Mouse (Mus musculus): ENCODE data around the gene Mndal. TPM values are rescaled to one million over a fixed set of nuclear protein-coding genes. Genes with fewer than 3 reads are reported as not detected.
"Not testable (repeated sequence)": the region's sequence is repeated elsewhere in the genome, so short reads cannot be mapped to it uniquely, and the experiment has no call there.

The Mndal gene
- polyA plus RNA-seq, 1 experiment from 2014 or later = 1.1 TPM

DNA sequence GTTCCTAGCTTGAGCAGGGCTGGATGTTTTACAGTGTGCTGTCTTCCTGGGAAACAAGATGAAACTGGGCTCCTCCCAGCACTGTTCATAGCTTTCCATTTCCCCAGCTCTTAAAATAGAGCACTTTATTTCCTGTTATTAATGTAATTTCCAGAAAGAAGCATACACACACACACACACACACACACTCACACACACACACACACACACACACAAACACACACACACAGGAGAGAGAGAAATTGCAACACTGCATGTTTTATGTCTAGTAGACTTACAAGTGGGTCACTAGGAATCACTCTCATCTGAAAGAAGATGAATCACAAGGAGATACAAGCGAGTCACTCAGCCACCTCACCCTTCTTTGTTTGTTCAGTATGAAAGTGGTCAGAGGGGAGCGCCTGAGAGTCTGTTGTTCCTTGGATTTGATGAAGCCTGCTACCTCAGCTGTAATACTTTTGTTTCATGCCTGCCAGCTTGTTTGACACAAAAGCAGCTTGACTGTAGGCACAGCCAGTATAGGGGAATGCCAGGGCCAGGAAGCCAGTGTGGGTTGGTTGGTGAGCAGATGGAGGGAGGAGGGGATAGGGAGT, 139.5 kb downstream of the Mndal start:
- H3K27me3 ChIP-seq (ENCODE audit: control insufficient read depth, insufficient read depth, low read depth, low read length); H3K9ac ChIP-seq (ENCODE audit: low read depth, low read length); H3K4me1 ChIP-seq (ENCODE audit: control insufficient read depth, insufficient read depth, low read length); H3K4me3 ChIP-seq (ENCODE audit: low read depth, low read length); H3K36me3 ChIP-seq (ENCODE audit: control insufficient read depth, insufficient read depth, low read length); H3K27ac ChIP-seq (ENCODE audit: low read length); H3K9me3 ChIP-seq (replicated peaks; ENCODE audit: control insufficient read depth, low read length, poor library complexity, severe bottlenecking); H3K4me2 ChIP-seq (ENCODE audit: low read length); ATAC-seq: not testable (repeated sequence)
- WGBS = 57% methylated on average over 2 of the region's 2 CpGs

DNA sequence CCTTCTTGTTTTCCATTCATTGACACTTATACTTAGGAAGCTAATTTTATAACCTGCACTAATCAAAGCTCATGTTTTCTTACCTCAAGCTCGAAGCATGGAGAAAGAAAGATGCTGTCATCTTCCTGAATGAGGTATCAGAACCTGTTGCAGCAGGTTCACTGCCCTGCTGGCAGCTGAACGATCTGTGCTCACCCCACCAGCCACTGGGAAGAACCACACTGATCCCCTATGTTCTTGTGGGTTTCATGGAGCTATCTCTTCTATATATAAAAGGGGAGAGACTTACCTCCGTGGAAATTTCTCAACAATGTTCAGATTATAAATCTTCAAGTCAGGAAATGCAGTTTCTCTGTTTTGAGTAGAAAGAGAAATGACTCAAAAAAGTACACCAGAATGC, 140.1 kb downstream of the Mndal start:
- H3K9ac ChIP-seq (ENCODE audit: low read depth, low read length); ATAC-seq; H3K4me2 ChIP-seq (ENCODE audit: low read length); H3K27me3 ChIP-seq (ENCODE audit: control insufficient read depth, insufficient read depth, low read depth, low read length); H3K36me3 ChIP-seq (ENCODE audit: control insufficient read depth, insufficient read depth, low read length); H3K9me3 ChIP-seq (replicated peaks; ENCODE audit: control insufficient read depth, low read length, poor library complexity, severe bottlenecking); H3K4me1 ChIP-seq (ENCODE audit: control insufficient read depth, insufficient read depth, low read length); H3K4me3 ChIP-seq (ENCODE audit: low read depth, low read length); H3K27ac ChIP-seq (ENCODE audit: low read length): not testable (repeated sequence)
- WGBS = 74% methylated on average over 3 of the region's 3 CpGs

DNA sequence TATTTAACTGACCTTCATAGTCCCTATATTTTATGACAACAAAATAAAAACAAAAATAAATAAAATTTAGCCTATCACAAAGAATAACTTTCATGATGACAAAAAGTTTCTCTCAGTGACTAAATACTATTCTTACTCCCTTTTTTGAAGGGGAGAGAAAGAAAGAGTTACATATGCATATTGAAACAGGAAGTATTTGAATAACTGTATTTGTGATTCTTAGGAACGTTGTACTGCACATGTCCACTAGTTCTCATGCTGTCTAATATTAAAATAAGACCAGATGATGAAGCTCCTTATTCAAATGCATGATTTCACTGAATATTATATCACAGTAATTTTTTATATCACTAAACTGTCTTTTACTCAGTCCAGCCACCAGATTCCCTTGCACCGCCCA, 140.5 kb downstream of the Mndal start:
- not testable (repeated sequence) for H3K27me3 ChIP-seq (ENCODE audit: control insufficient read depth, insufficient read depth, low read depth, low read length); H3K4me3 ChIP-seq (ENCODE audit: low read depth, low read length); H3K9me3 ChIP-seq (replicated peaks; ENCODE audit: control insufficient read depth, low read length, poor library complexity, severe bottlenecking); ATAC-seq; H3K36me3 ChIP-seq (ENCODE audit: control insufficient read depth, insufficient read depth, low read length); H3K4me2 ChIP-seq (ENCODE audit: low read length); H3K4me1 ChIP-seq (ENCODE audit: control insufficient read depth, insufficient read depth, low read length); H3K9ac ChIP-seq (ENCODE audit: low read depth, low read length); H3K27ac ChIP-seq (ENCODE audit: low read length)
- 90% methylated on average over 2 of the region's 2 CpGs for WGBS

Other genes starting within 250 kb of the Mndal start
- 0.16 and 0.24 TPM in 2 replicates for gene Ifi207, start 200.7 kb downstream of the Mndal start, polyA plus RNA-seq (2015; fragmentation: Nextera tagmentation; extraction: Ambion mirVana)
- gene Ifi204, start 175.5 kb downstream of the Mndal start, polyA plus RNA-seq (2015; fragmentation: Nextera tagmentation; extraction: Ambion mirVana) = 0.13 and 0.50 TPM in 2 replicates
- 0.24 and 0.45 TPM in 2 replicates for gene Ifi211, start 29.4 kb downstream of the Mndal start, polyA plus RNA-seq (2015; fragmentation: Nextera tagmentation; extraction: Ambion mirVana)
- gene Ifi203, start 181 bp upstream of the Mndal start, polyA plus RNA-seq (2015; fragmentation: Nextera tagmentation; extraction: Ambion mirVana) = 0.35 and 0.47 TPM in 2 replicates
- gene Ifi202b, start 40.3 kb upstream of the Mndal start, polyA plus RNA-seq (2015; fragmentation: Nextera tagmentation; extraction: Ambion mirVana) = 0.10 TPM in 1 of 2 replicates, not detected in the other
- gene Ifi205, start 89.3 kb upstream of the Mndal start, polyA plus RNA-seq (2015; fragmentation: Nextera tagmentation; extraction: Ambion mirVana) = not detected in 2 replicates
- not detected in 2 replicates for gene Olfr433, start 98.2 kb upstream of the Mndal start, polyA plus RNA-seq (2015; fragmentation: Nextera tagmentation; extraction: Ambion mirVana)
- gene Olfr432, start 106.7 kb upstream of the Mndal start, polyA plus RNA-seq (2015; fragmentation: Nextera tagmentation; extraction: Ambion mirVana) = not detected in 2 replicates
- not detected in 2 replicates for gene Olfr430, start 124.1 kb upstream of the Mndal start, polyA plus RNA-seq (2015; fragmentation: Nextera tagmentation; extraction: Ambion mirVana)
- not detected in 2 replicates for gene Olfr429, start 141.8 kb upstream of the Mndal start, polyA plus RNA-seq (2015; fragmentation: Nextera tagmentation; extraction: Ambion mirVana)
- gene Olfr427, start 154.4 kb upstream of the Mndal start, polyA plus RNA-seq (2015; fragmentation: Nextera tagmentation; extraction: Ambion mirVana) = not detected in 2 replicates
- gene Olfr231, start 178.7 kb upstream of the Mndal start, polyA plus RNA-seq (2015; fragmentation: Nextera tagmentation; extraction: Ambion mirVana) = not detected in 2 replicates
- gene Olfr424, start 189.0 kb upstream of the Mndal start, polyA plus RNA-seq (2015; fragmentation: Nextera tagmentation; extraction: Ambion mirVana) = not detected in 2 replicates
- not detected in 2 replicates for gene Olfr420, start 213.1 kb upstream of the Mndal start, polyA plus RNA-seq (2015; fragmentation: Nextera tagmentation; extraction: Ambion mirVana)
- gene Spta1, start 230.3 kb upstream of the Mndal start, polyA plus RNA-seq (2015; fragmentation: Nextera tagmentation; extraction: Ambion mirVana) = 0.06 and 0.16 TPM in 2 replicates